Mouse (Mus musculus) ES-E14 (cell line): ENCODE data around the gene Tmem109.

Experiments used
- CHD2 ChIP-seq: IDR thresholded peaks from 2 replicates; pipeline ENCODE4 v1.6.1; 2014; ENCODE audit warnings: mild to moderate bottlenecking, low read depth, low read length, inconsistent platforms
- MAFK ChIP-seq: IDR thresholded peaks from 2 replicates; pipeline ENCODE4 v1.6.1; 2014; ENCODE audit warnings: mild to moderate bottlenecking, low read depth, low read length, inconsistent platforms; ENCODE audit not compliant: insufficient read depth
- ZNF384 ChIP-seq: IDR thresholded peaks from 2 replicates; pipeline ENCODE4 v1.6.1; 2012; ENCODE audit warnings: low read depth, low read length, inconsistent platforms

DNA sequence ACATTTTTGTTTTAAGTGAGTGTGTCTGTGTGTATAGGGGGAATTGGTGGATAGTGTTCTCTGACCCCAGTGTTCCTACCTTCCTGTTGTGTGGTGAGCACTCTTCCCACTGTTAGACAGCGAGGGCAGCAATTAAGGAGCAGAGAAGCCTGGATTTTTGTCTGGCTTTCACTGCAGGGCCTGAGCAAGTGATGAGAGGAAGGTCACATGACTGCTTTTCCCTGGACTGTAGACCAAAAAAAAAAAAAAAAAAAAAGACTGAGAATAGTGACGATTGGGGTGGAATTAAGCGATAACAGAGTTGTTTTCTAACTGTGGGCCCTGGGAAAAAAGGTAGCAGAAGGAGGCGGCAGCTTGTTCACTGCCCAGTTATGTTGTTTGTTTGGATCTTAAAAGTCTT is 44.9 kb upstream of the Tmem109 start:
- TF ChIP-seq MAFK (no peak), CHD2 (no peak), ZNF384 (peak; percentile 70; the same call in 1 of the 2 replicates)
